In genomic region chrX:101063503-101063902, GRCm38 (mm10) we compare ENCODE assay signal across 15 mouse cellular contexts. TPM values are rescaled to one million over a fixed set of nuclear protein-coding genes. Genes with fewer than 3 reads are reported as not detected.
DNase-seq lines count a peak whose midpoint lies in the region.
"Had no signal": no experiment of that assay in that cellular context is flagged by ENCODE, and none has a peak within 500 bp of the region (broad histone marks: within the 10 kb centered on the region; RNA-seq: fewer than 3 reads in every experiment).

No protein-coding gene starts in this region.

- peak; percentile 1 for DNase-seq in cerebellum, adult 11-12 months
- DNase-seq in cerebellum, adult 11 months, result no peak
- DNase-seq in layer of hippocampus, adult 18-20 months (ENCODE audit: low spot score in 2 of 2), result peak; percentile 8 to 39
- no peak for DNase-seq in layer of hippocampus, adult 9-10 months (ENCODE audit: low spot score)
- peak; percentile 64 for DNase-seq in NIH3T3 (ENCODE audit: low read depth)
- DNase-seq in cerebellum, postnatal 25 days, result peak; percentile 7 to 49
- DNase-seq in ovary, postnatal 14 days (ENCODE audit: low spot score), result no peak
- no peak for DNase-seq in left cerebral cortex, postnatal 14 days (ENCODE audit: low spot score in 2 of 2)
- DNase-seq: gastrocnemius, postnatal 10 days; kidney, postnatal 25 days; retina, postnatal 1 day; thymus, postnatal 4 days had no signal

- intact Hi-C loops in left cerebral cortex, postnatal 14 days (cut with DNase I), result no loop called here

RNA-seq across cellular contexts. Expression of gene Tex11, which starts 4.0 kb away (rescaled TPM):
- total RNA-seq in layer of hippocampus, adult 18-20 months (2021), result under 1 TPM; 0.13 to 0.17 TPM
- under 1 TPM in 1 of 2 experiments, not detected in 1; 0.13 TPM for total RNA-seq in left cerebral cortex, postnatal 14 days (2021)
- total RNA-seq: G1E; gastrocnemius, postnatal 10 days had no signal

RNA-seq across cellular contexts. Expression of gene Slc7a3, which starts 22.3 kb away (rescaled TPM):
- 1 to 10 TPM; 5.6 to 6.9 TPM for total RNA-seq in layer of hippocampus, adult 18-20 months (2021)
- 10 to 100 TPM in 1 of 2 experiments, 1 to 10 TPM in 1; 8.3 to 12.2 TPM for total RNA-seq in left cerebral cortex, postnatal 14 days (2021)
- total RNA-seq: liver, adult 2 months; megakaryocyte, adult 5-6 weeks had no signal

Comparison
In these comparisons a context has a peak if more than half of its experiments do, and no peak if none do; other contexts are left out.
1. DNase-seq: peak in cerebellum, adult 11-12 months (single experiment), layer of hippocampus, adult 18-20 months (2 of 2), NIH3T3 (single experiment) and cerebellum, postnatal 25 days (2 of 2); none in cerebellum, adult 11 months (single experiment), layer of hippocampus, adult 9-10 months (single experiment), ovary, postnatal 14 days (single experiment) and left cerebral cortex, postnatal 14 days (0 of 2).